Mouse (Mus musculus) stomach, postnatal 0 days (tissue): ENCODE measurements around the gene Rcan2.

Experiments used
- CTCF ChIP-seq: IDR thresholded peaks from 2 replicates; pipeline ENCODE4 v1.5.1; 2016; ENCODE audit warnings: antibody characterized with exemption, low read depth, mild to moderate bottlenecking, moderate library complexity
- EP300 ChIP-seq: optimal IDR thresholded peaks from 2 replicates; pipeline ENCODE3; 2016; ENCODE audit warnings: antibody characterized with exemption

DNA sequence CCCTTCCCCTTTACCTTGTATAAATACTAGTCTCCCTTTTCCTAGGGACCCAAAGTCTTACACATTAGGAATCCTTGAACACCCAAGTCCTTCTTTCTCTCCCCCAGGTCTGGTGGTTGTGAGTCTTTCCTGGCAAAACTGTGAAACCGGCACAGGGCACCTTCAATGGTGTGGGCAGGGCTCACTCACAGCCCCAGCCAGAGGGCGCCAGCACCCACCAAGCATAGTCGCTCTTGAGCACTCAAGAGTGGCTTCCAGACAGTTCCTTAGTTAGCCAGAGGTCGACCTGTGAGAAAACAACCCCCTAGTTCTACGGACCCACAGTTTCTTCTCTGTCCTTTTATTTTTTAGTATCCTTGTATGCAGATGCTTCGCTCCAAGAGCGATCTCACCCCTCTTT is at the start of gene Rcan2:
- TF ChIP-seq CTCF = peak; percentile 74
- TF ChIP-seq EP300 = no peak
